Mouse (Mus musculus): ENCODE results near the gene Fam155a. TPM values are rescaled to one million over a fixed set of nuclear protein-coding genes. Genes with fewer than 3 reads are reported as not detected.

The Fam155a gene
- not detected for total RNA-seq (2023)

DNA sequence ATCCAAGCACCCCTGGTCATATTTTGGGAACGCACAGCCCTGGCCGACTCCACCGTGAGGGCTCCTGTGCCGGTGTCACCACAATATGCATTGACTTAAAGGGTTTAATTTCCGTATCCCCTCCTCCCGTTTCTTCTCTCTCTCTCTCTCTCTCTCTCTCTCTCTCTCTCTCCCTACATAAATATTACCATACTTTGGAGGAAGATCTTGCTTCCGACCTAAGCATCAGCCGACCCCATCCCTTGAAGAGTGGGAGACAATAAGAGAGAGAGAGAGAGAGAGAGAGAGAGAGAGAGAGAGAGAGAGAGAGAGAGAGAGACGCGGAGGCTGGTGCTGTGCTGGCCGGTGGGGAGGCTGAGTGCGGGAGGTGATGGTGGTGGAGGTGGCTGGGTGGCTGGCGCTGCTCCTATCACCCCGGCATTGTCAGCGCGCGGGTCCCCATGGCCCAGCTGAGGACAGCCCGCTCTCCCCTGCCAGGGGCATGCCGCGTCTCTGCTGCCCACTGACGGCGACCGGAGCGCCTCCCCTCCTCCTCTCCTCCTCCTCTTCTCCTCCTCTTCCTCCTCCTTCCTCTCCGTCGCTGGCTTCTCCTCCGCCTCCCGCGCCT, at the start of gene Fam155a:
TSS of gene Fam155a (minus strand) at position 163 of the 607 bp plus-strand sequence.

Other genes starting within 250 kb of the Fam155a start
- not detected for gene Gm10217, start 93.1 kb upstream of the Fam155a start, total RNA-seq (2023)
- 10 to 100 TPM in 1 of 2 experiments, 1 to 10 TPM in 1; 9.8 to 12.5 TPM for gene Lig4, start 206.5 kb upstream of the Fam155a start, total RNA-seq (2023)
- 10 to 100 TPM; 18.5 to 20.1 TPM for gene Abhd13, start 206.5 kb upstream of the Fam155a start, total RNA-seq (2023)
- 1 to 10 TPM; 1.0 to 1.5 TPM for gene Tnfsf13b, start 235.3 kb upstream of the Fam155a start, total RNA-seq (2023)

All from B cell, adult 67 days (primary cell).